18 mouse cellular contexts compared by ENCODE assay signal in the genomic region with DNA sequence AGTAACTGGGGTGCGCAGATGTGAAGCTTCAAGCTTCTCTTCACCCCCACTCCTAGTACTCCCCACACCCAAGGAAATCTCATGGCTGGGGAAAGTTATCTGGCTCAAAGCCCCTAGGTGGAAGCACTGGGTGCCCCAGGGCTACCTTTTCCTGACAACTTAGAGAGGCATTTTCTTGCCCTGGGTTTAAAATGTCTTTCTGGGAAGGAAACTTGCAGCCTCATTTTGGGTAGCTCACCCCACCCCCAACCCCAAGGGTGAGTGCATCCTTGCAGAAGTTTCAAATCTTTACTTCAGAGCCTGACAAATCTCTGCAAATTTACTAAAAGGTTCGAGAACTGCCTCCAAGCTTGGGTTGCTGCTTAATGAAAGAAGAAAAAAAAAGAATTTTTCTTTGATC. TPM values are rescaled to one million over a fixed set of nuclear protein-coding genes. Genes with fewer than 3 reads are reported as not detected.
DNase-seq lines count a peak whose midpoint lies in the region; ATAC-seq and TF ChIP-seq lines count a peak whose summit lies in the region.
"Had no signal": no experiment of that assay in that cellular context is flagged by ENCODE, and none has a peak within 500 bp of the region (broad histone marks: within the 10 kb centered on the region; RNA-seq: fewer than 3 reads in every experiment).

No protein-coding gene starts in this region.

- no peak for DNase-seq in forebrain, postnatal 0 days
- DNase-seq in midbrain, embryonic 14.5 days = peak; percentile 19
- no peak for DNase-seq in midbrain, postnatal 0 days (ENCODE audit: low spot score)
- peak; percentile 10 for DNase-seq in NIH3T3 (ENCODE audit: low read depth)
- no peak for DNase-seq in cerebellum, adult 11-12 months
- DNase-seq: cerebellum, adult 18-20 months; cerebellum, adult 9-11 months; cerebellum, postnatal 36 days; gastrocnemius, postnatal 10 days; heart, adult 2 months; heart, postnatal 36 days had no signal

- no peak overlapping the region for H3K9ac ChIP-seq in forebrain, postnatal 0 days
- H3K9ac ChIP-seq in forebrain, embryonic 15.5 days (replicated peaks) = no peak overlapping the region
- no peak overlapping the region for H3K9ac ChIP-seq in midbrain, embryonic 14.5 days (replicated peaks; ENCODE audit: low read length)
- H3K9ac ChIP-seq in midbrain, postnatal 0 days (replicated peaks; ENCODE audit: low read length, poor library complexity, severe bottlenecking) = no peak overlapping the region
- H3K9ac ChIP-seq: embryonic facial prominence, embryonic 13.5 days; forebrain, embryonic 13.5 days; hindbrain, embryonic 15.5 days had no signal

- H3K4me2 ChIP-seq in forebrain, postnatal 0 days (ENCODE audit: low read depth) = no peak overlapping the region
- H3K4me2 ChIP-seq in forebrain, embryonic 15.5 days (replicated peaks) = no peak overlapping the region
- no peak overlapping the region for H3K4me2 ChIP-seq in midbrain, embryonic 14.5 days (ENCODE audit: low read length)
- no peak overlapping the region for H3K4me2 ChIP-seq in midbrain, postnatal 0 days (ENCODE audit: low read depth, low read length, poor library complexity, severe bottlenecking)
- H3K4me2 ChIP-seq in myocyte (ENCODE audit: low read depth) = peak overlapping the region; percentile 70
- H3K4me2 ChIP-seq: embryonic facial prominence, embryonic 13.5 days; forebrain, embryonic 13.5 days; heart, embryonic 11.5 days; hindbrain, embryonic 15.5 days had no signal

- ATAC-seq in forebrain, postnatal 0 days = no peak
- ATAC-seq in forebrain, embryonic 15.5 days (replicated peaks) = no peak
- ATAC-seq in midbrain, embryonic 14.5 days (ENCODE audit: low FRiP score, low TSS enrichment) = no peak
- ATAC-seq in midbrain, postnatal 0 days (ENCODE audit: low FRiP score) = no peak
- ATAC-seq: forebrain, embryonic 13.5 days had no signal

- no peak for TF ChIP-seq POLR2A in myocyte (IDR thresholded peaks at IDR 0.05; ENCODE audit: insufficient read length, low read depth)

- H3K79me2 ChIP-seq in myocyte (ENCODE audit: control insufficient read depth, insufficient read depth) = no peaks in the 10 kb centered on the region

- H3K4me1 ChIP-seq in forebrain, postnatal 0 days (ENCODE audit: insufficient read depth) = peaks cover 8% of the 10 kb centered on the region; the same call in 1 of the 2 replicates
- H3K4me1 ChIP-seq in forebrain, embryonic 15.5 days = peaks cover 16% of the 10 kb centered on the region
- peaks cover 8% of the 10 kb centered on the region for H3K4me1 ChIP-seq in midbrain, embryonic 14.5 days (ENCODE audit: control insufficient read depth, insufficient read depth, low read length)
- H3K4me1 ChIP-seq in midbrain, postnatal 0 days (ENCODE audit: insufficient read depth, low read length) = no peaks in the 10 kb centered on the region

- TF ChIP-seq CTCF in forebrain, postnatal 0 days (IDR thresholded peaks at IDR 0.05; ENCODE audit: low read depth) = no peak
- TF ChIP-seq CTCF in midbrain, postnatal 0 days (IDR thresholded peaks at IDR 0.05) = no peak

- H3ac ChIP-seq in myocyte (ENCODE audit: control insufficient read depth, insufficient read length) = no peak overlapping the region

- H3K27ac ChIP-seq in forebrain, postnatal 0 days (ENCODE audit: low read depth, low read length) = peak overlapping the region; percentile 21; the same call in 1 of the 2 replicates
- no peak overlapping the region for H3K27ac ChIP-seq in forebrain, embryonic 15.5 days (replicated peaks)
- H3K27ac ChIP-seq in midbrain, embryonic 14.5 days (replicated peaks; ENCODE audit: low read depth, low read length) = no peak overlapping the region
- no peak overlapping the region for H3K27ac ChIP-seq in midbrain, postnatal 0 days (ENCODE audit: low read depth, low read length)
- H3K27ac ChIP-seq: embryonic facial prominence, embryonic 13.5 days; forebrain, embryonic 13.5 days; heart, adult 2 months; hindbrain, embryonic 15.5 days had no signal

- H3K36me3 ChIP-seq in forebrain, postnatal 0 days (ENCODE audit: insufficient read depth) = no peaks in the 10 kb centered on the region
- no peaks in the 10 kb centered on the region for H3K36me3 ChIP-seq in forebrain, embryonic 15.5 days
- no peaks in the 10 kb centered on the region for H3K36me3 ChIP-seq in midbrain, embryonic 14.5 days (ENCODE audit: control insufficient read depth, insufficient read depth, low read length)
- H3K36me3 ChIP-seq in midbrain, postnatal 0 days (ENCODE audit: insufficient read depth, low read length) = no peaks in the 10 kb centered on the region
- H3K36me3 ChIP-seq in myocyte (ENCODE audit: control insufficient read depth, insufficient read depth) = no peaks in the 10 kb centered on the region
- H3K36me3 ChIP-seq: embryonic facial prominence, embryonic 13.5 days; G1E; hindbrain, embryonic 15.5 days had no signal

- WGBS in forebrain, postnatal 0 days = 58% methylated on average over 2 of the region's 2 CpGs
- 64% methylated on average over 2 of the region's 2 CpGs for WGBS in forebrain, embryonic 15.5 days
- 60% methylated on average over 2 of the region's 2 CpGs for WGBS in midbrain, embryonic 14.5 days
- 63% methylated on average over 2 of the region's 2 CpGs for WGBS in midbrain, postnatal 0 days

- no peak overlapping the region for H3K4me3 ChIP-seq in forebrain, postnatal 0 days (ENCODE audit: low read depth, low read length)
- H3K4me3 ChIP-seq in forebrain, embryonic 15.5 days = no peak overlapping the region
- H3K4me3 ChIP-seq in midbrain, embryonic 14.5 days (replicated peaks; ENCODE audit: low read depth, low read length) = no peak overlapping the region
- no peak overlapping the region for H3K4me3 ChIP-seq in midbrain, postnatal 0 days (ENCODE audit: low read depth, low read length)
- H3K4me3 ChIP-seq in myocyte = no peak overlapping the region
- H3K4me3 ChIP-seq: embryonic facial prominence, embryonic 13.5 days; forebrain, embryonic 13.5 days; heart, adult 2 months; hindbrain, embryonic 15.5 days had no signal

- no peaks in the 10 kb centered on the region for H3K9me3 ChIP-seq in forebrain, postnatal 0 days (ENCODE audit: low read length)
- no peaks in the 10 kb centered on the region for H3K9me3 ChIP-seq in forebrain, embryonic 15.5 days
- no peaks in the 10 kb centered on the region for H3K9me3 ChIP-seq in midbrain, embryonic 14.5 days (ENCODE audit: control insufficient read depth, low read length)
- H3K9me3 ChIP-seq in midbrain, postnatal 0 days (ENCODE audit: low read length) = no peaks in the 10 kb centered on the region
- H3K9me3 ChIP-seq: embryonic facial prominence, embryonic 13.5 days; forebrain, embryonic 13.5 days; G1E; hindbrain, embryonic 15.5 days had no signal

- no peaks in the 10 kb centered on the region for H3K27me3 ChIP-seq in forebrain, postnatal 0 days (ENCODE audit: insufficient read depth, low read length)
- no peaks in the 10 kb centered on the region for H3K27me3 ChIP-seq in forebrain, embryonic 15.5 days
- no peaks in the 10 kb centered on the region for H3K27me3 ChIP-seq in midbrain, embryonic 14.5 days (ENCODE audit: control insufficient read depth, insufficient read depth, low read length)
- no peaks in the 10 kb centered on the region for H3K27me3 ChIP-seq in midbrain, postnatal 0 days (ENCODE audit: insufficient read depth, low read length)
- no peaks in the 10 kb centered on the region for H3K27me3 ChIP-seq in myocyte (ENCODE audit: control insufficient read depth, insufficient read depth, insufficient read length)
- H3K27me3 ChIP-seq: embryonic facial prominence, embryonic 13.5 days; forebrain, embryonic 13.5 days; hindbrain, embryonic 15.5 days had no signal

TF ChIP-seq in myocyte, 11 proteins besides CTCF, POLR2A, EP300 and RAD21:
- TF ChIP-seq POLR2AphosphoS2 (IDR thresholded peaks at IDR 0.05; ENCODE audit: insufficient read length, low read depth) = no peak
- no peak for TF ChIP-seq SRF (IDR thresholded peaks at IDR 0.05; ENCODE audit: control insufficient read depth, insufficient read length, low read depth)
- TF ChIP-seq MAX (IDR thresholded peaks at IDR 0.05; ENCODE audit: low read depth) = no peak
- TF ChIP-seq E2F4 (IDR thresholded peaks at IDR 0.05; ENCODE audit: insufficient read depth) = no peak
- TF ChIP-seq MYOG (IDR thresholded peaks at IDR 0.05; ENCODE audit: control insufficient read depth in 1 of 3, insufficient read depth in 1 of 3, insufficient read length in 2 of 3, low read depth in 2 of 3) = no peak
- no peak for TF ChIP-seq MYOD1 (IDR thresholded peaks at IDR 0.05; ENCODE audit: control insufficient read depth in 1 of 3, insufficient read length in 2 of 3, low read depth in 2 of 3)
- no peak for TF ChIP-seq REST (IDR thresholded peaks at IDR 0.05; ENCODE audit: insufficient read depth, insufficient read length)
- TF ChIP-seq TCF12 (IDR thresholded peaks at IDR 0.05; ENCODE audit: insufficient read depth, poor library complexity, severe bottlenecking) = no peak
- TF ChIP-seq USF1 (IDR thresholded peaks at IDR 0.05; ENCODE audit: low read depth) = no peak
- no peak for TF ChIP-seq TCF3 (IDR thresholded peaks at IDR 0.05; ENCODE audit: insufficient read length, low read depth)
- no peak for TF ChIP-seq CEBPB (IDR thresholded peaks at IDR 0.05; ENCODE audit: insufficient read depth, poor library complexity, severe bottlenecking)

RNA-seq across cellular contexts. Expression of gene Frmd6, which starts 47.0 kb away (rescaled TPM):
- 10.6 and 11.0 TPM in 2 replicates for total RNA-seq in forebrain, postnatal 0 days (2014; rRNA removed)
- 6.9 and 7.4 TPM in 2 replicates for polyA plus RNA-seq in forebrain, postnatal 0 days (2015; fragmentation: Nextera tagmentation; extraction: Ambion mirVana)
- polyA plus RNA-seq in forebrain, embryonic 15.5 days (2015; fragmentation: Nextera tagmentation; extraction: Ambion mirVana) = 11.8 and 11.9 TPM in 2 replicates
- 5.9 and 11.0 TPM in 2 replicates for polyA plus RNA-seq in midbrain, embryonic 14.5 days (2014; fragmentation: Nextera tagmentation; extraction: Ambion mirVana)
- total RNA-seq in midbrain, postnatal 0 days (2014; rRNA removed) = 7.2 and 8.9 TPM in 2 replicates
- 5.9 and 6.8 TPM in 2 replicates for polyA plus RNA-seq in midbrain, postnatal 0 days (2015; fragmentation: Nextera tagmentation; extraction: Ambion mirVana)
- 11.7 TPM for polyA plus RNA-seq in myocyte (2012; fragmentation: generic; extraction: Trizol)

Comparison
In these comparisons a context has a peak if more than half of its experiments do, and no peak if none do; other contexts are left out.
1. DNase-seq: peak in midbrain, embryonic 14.5 days (single experiment) and NIH3T3 (single experiment); none in forebrain, postnatal 0 days (single experiment), midbrain, postnatal 0 days (single experiment) and cerebellum, adult 11-12 months (single experiment).